Mouse (Mus musculus): ENCODE results near the gene Ror1.

The Ror1 gene

DNA sequence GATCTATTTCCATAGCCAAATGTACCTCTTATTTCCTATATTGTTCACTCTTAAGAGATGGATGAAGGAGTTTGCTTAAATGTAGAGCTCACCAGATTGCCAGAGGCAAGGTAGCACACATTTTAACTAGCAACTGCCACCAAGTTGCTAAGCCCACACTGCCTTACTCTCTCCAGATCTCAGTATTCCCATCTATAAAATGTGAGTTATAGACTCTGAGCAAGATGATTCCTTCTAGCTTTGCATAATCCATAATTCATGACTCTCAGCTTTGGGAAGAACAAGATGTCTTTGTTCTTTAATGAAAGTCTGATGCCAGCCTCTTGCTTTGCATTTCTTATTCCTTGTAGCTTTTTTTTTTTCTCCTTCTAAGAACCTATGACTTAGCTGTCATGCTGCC lies 64.6 kb downstream of the Ror1 start:
- in situ Hi-C loops (cut with MboI, MseI) = no loop called here

DNA sequence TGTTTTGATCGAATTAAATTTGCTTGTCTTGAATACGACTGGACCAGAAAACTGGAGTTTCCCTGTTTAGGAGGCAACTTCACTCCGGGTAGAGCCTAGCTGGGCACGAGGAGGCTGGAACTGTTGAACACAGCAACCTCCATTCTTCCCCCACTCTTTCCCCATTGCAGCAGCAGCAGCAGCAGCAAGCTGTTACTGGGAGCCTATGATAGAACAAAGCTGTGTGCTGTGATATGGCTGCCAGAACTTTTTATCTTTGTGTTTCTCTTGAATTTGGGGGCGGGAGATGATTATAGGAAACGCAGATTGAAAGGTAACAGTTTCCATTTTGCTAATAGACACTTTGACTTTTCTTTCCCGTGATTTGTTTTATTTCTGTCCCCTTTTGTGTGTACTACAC lies 70.2 kb downstream of the Ror1 start:
- in situ Hi-C loops (cut with MboI, MseI) = no loop called here

DNA sequence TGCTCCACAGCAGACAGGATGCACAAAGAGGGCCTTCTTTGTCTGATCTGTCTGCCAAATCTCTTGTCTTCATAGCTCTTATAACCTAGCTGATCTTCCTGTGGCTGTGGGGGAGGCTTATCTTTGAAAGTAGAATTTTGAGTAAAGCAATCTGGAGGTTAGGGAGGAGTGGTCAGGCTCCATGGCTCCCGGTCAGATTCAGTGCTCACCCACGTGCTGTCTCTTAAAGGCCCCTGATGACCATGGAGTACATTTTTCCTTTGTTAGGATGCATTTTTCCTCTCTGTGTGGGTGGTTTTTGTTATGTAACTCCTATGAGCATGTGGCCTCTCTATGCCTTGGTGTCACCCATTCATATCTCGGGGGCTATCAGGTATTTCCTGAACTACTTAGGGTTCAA lies 71.3 kb downstream of the Ror1 start:
- in situ Hi-C loops (cut with MboI, MseI) = no loop called here

DNA sequence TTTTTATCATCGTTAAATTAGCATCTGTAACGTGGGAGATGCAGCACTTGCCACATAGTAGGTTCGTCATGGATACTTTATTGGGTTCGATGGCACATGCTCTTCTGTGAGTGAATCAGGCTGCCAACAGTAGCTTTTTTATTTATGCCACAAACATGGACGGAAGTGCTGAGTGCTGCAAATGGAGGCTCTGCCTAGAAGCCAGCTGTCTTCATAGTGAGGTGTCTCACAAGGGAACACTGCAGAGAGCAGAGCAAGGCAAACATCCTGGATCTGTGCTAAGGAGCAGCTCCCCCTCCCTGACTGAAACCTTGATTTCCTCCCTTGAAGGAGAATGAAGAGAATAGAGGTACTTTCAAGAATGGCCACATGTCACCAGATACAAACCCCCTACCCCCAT lies 74.1 kb downstream of the Ror1 start:
- in situ Hi-C loops (cut with MboI, MseI) = no loop called here

DNA sequence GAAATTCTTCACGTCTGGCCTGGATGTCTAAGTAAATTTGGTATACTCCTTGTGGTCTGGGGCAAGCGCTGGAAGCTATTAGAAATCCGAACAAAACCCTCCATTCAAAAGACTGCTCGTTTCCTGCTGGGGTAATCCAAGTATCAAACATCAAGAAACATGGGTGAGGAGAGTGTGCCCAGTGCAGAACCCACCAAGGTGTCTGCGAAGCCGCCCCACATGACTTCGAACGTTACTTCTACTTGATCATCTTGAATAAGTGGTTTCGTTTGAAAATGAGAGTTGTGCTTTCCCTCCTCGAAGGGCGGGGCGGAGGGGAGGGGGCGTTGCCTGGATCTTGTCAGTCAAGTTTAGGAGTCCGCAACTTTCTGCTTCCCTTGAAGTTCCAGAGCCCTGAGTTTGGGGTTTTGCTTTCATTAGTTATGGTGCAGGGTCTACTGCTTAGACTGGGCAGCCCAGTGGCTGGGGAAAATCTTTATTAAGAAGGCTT lies 74.6 kb downstream of the Ror1 start:
- in situ Hi-C loops (cut with MboI, MseI) = no loop called here

DNA sequence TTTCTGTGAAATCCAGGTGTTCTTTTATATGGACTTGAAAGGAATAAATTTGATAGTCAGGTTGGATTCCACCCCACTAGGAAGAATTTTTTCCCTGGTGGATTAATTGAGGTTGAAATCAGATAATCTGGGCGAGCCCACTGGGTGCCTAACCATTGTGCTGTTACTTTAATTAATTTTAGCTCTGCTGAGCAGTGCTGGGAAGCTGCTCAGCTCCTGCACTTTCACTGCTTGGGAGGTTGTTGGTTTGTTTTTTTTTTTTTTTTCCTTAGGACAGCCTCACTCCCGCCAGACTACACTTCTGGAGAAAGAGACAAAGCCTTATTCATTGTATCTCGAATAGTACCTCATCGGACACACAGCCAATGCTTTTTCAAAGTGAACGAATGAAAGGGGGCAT lies 75.2 kb downstream of the Ror1 start:
- in situ Hi-C loops (cut with MboI, MseI) = no loop called here

DNA sequence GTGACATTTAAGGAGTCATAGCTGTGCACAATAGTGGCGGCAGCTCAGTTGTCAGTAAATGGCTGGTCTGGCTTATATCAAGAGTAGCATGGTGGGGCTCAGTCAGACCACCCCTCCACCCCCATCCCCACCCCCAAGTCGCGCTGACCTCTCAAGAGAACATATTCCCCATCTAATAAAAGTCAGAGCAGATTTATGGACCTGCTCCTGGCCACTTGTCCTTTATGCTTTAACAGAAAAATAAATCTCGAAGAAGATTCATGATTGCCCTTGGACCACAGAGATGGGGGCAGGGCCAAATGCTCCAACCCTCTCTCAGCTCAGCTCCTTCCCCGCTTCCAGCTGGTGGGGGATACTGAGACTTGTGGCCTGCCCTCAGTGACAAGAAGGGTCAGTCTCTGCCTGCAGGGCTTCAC lies 75.9 kb downstream of the Ror1 start:
- in situ Hi-C loops (cut with MboI, MseI) = no loop called here

DNA sequence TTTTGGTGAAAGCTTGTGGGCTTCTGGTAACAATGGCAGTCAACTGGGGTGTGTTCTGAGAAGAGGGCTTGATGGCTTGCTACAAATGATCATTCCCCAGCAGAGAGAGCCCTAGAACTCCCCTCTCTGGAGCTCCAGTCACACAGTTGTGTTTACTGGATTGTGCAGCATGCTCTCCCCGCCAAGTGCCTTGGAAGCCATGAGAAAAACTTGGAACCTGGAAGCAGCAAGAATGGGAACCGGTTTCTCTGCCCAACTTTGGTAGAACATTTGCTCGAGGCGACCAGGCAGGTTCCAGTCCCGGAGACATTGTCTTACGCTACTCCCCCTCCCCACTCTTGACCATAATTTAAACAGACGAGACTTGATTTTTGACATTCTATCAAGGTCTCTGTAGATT lies 80.0 kb downstream of the Ror1 start:
- in situ Hi-C loops (cut with MboI, MseI) = no loop called here

DNA sequence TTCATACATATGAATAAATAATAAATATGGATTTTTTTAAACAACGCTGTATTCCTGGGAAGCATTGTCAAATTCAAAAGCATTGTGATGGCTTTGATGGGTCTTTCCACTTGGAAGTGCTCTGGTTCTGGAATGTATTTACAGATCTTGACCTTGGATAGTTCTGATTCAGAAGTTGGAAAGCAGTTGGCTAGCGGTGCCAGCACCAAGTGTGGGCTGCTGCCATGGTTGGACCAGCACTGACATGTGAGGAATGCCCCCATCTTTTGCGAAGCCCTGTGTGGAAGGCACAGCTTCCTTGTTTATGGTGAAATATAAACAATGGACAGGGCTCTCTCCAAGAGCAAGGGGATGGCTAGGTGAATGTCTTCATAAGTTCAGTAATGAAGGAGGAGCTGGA lies 82.7 kb downstream of the Ror1 start:
- in situ Hi-C loops (cut with MboI, MseI) = no loop called here

DNA sequence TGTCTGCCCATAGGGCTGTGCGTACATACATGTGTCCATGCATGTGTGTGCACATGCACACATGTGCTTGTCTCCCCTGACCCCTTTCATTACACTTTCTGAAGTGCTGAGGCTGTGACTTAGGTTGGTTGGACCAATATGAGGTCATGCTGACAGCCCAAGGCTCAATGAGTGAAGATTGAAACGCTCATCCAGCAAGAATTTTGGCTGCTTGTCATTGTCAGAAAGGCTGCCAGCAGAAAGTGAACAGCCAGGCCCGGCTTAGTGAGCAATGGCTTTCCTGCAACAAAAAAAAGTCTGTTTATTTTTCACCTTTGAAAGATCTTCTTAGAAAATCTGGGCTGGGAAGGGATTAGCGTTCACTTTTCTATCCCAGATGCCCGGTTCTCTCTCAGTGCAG lies 86.1 kb downstream of the Ror1 start:
- in situ Hi-C loops (cut with MboI, MseI) = no loop called here

DNA sequence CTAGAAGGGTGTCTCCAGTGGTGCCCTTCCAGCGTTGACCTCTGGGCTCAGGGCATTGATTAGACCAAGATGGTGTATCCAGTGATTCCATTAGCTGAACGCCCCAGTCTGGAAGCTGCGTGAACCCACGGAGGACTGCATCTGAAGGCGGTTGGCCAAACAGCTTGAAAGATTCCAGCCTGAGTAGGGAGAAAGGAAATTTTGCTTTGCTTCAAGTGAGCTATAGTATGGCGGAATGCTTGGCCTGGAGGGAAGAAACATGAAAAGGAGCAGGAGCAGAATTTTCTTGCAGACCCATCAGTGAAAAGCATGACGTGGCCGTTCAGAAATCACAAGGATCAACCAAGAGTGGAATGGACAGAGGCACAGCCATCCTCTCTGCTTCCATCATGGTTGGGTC lies 91.2 kb downstream of the Ror1 start:
- in situ Hi-C loops (cut with MboI, MseI) = no loop called here

DNA sequence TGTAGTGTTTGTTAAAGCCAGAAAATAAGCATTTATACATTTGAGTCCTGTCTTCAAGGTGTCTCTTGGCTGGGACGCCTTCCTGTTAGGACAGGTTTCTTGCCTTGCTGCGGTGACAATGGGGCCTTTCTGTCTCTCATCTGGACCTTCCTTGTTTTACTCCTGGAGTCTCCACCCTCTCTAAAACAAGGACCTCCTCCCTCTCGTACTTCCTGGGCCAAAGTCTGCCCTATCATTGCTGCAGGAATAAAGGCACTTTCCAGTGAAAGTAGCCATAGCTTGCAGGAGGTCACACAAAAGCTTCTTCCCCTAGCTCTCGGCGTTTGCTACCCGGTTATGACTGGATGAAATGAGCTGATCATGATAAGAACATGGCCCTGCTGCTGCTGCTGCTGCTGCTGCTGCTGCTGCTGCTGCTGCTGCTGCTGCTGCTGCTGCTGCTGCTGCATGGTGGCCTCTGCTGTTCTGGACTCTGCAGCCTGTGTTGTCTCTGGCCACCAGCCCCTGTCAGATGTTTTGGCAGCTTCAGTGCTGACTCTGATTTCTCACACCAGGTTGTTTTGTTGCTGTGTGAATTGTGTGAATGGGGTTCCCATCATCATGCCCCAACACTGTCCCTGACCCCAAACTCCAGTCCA lies 92.1 kb downstream of the Ror1 start:
- in situ Hi-C loops (cut with MboI, MseI) = no loop called here

DNA sequence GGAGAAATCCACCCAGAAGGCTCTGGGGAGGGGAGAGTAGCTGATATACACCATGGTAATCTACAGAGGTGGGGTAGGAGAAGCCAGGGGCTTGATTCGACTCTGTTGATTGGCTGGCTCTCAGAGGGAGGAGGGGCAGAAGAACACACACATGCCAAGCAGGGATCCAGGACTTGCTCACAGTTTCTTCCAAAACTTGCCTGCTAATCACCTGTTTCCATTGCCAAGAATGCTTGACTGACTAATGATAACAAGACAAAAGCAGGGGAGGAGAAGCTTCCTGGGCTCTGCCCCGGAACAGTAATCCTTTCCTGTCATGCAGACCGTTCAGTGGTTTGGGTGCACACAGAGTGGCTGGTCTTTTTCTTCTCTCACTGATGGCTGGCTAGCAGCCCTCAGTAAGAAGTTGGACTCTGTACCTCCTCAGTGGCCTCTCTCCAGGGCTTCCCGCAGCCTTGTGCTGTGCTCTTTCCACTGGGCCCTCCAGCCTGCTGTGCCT lies 92.7 kb downstream of the Ror1 start:
- in situ Hi-C loops (cut with MboI, MseI) = no loop called here

DNA sequence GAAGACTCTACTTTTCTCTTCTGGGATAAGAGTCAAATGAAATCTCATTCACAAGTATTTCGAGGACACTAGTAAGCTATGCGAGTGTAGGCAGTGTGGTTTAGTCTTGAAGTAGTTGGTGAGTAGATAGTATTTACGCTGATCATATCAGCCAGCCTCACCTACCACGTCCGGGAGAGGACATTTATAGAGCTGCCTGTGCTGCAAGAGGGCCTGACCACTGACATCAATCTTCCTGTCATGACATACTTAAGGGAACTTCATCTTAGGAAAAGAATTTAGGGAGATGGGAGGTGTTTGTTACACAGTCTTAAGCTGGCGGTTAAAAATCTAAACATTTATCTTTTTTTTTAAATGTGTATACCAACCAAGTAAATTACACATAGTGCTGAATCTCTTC lies 95.9 kb downstream of the Ror1 start:
- in situ Hi-C loops (cut with MboI, MseI) = no loop called here

DNA sequence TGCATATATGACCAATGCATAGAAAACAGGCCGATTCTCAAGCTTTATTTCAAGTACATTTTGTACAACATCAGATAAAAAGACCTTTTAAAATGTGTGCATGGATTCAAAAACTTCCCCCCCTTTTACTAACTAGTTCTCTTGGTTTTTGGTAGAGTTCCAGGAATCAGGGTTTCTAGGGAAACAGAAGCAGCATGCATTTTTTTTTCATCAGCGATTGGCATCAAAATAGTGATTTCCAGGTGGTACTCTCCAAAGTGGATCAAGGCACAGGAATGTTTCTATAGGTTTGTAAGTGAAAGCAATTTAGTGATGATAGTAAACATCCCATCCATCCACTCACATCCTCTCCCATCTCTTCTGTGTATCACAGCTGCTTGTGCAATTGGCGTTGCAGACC lies 98.5 kb downstream of the Ror1 start:
- in situ Hi-C loops (cut with MboI, MseI) = no loop called here

DNA sequence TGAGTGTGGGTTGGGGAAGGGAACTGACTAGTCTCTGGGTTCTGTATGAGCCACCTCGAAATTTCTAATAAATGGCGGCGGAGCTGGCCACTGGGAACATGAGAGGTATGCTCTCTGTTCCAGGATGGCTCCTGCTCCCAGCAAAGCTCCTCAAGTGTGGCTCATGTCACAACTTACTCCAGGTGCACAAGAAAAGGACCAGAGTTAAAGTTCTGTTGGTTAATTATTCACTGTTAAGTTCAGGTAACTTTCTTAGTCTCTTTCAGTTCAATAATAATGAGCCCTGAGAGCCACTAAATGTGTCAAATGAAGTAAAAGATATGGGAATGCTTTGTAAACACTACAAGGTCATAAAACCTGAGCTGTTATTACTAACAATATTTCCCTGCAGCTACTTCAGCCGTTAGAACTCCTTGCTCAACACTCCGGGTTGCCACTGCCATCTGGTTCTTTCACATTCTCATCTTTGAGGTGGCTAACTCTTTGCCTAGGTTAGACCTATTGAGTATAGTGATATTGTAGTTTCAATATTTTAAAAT lies 100.7 kb downstream of the Ror1 start:
- in situ Hi-C loops (cut with MboI, MseI) = no loop called here

DNA sequence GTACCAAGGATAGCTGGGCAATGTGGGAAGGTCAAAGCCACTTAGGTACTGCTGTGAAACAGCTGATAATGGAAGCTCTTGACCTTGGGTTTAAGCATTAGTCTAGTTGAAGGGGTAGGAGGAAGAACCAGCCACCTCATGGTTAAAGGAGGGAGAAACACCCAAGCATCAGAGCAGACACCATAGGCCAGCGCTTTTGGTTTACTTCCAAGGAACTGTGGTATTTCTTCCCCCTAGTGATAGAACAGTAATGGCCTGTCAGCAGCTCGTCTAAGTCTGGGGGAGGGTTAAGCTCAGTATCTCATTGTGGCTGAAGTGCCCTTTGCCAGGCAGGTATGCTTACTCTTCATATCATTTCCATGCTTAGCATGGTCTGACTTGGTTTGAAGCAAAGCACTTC lies 102.7 kb downstream of the Ror1 start:
- in situ Hi-C loops (cut with MboI, MseI) = no loop called here

DNA sequence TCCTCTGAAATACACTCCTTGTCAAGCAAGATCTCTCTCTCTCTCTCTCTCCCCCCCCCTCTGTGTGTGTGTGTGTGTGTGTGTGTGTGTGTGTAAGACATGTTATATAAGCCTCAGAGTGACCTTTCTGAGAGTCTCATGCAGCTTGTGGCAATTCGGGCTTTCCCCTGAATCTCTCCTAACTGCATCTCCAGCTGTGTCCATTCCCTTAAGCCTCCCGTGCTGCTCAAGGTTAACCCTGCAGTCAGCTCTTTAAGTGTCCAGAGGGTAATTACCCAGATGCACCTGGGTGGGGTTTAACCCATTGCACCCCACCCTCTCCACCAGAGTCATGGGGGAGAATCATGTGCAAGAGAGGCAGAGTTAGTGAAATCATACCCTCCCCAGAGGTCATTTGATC lies 105.7 kb downstream of the Ror1 start:
- in situ Hi-C loops (cut with MboI, MseI) = no loop called here

DNA sequence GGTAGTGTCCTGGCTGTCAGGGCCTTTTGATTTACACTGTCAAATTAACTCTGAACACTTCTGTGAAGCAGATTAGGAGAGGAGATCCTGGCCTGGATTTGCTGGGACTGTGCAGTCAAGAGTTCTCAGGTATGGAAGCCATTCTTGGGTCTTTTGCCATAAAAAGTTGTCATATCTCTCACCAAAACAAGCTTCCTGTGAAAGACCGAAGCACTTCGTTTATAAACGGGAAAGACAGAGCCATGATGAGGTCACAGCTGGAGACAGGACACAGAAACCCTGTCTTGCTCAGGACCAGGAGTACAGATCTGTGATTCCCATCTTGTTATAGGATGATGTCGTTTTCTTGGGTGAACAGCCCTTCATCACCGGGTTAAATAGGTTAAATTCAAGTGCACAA lies 107.5 kb downstream of the Ror1 start:
- in situ Hi-C loops (cut with MboI, MseI) = no loop called here

DNA sequence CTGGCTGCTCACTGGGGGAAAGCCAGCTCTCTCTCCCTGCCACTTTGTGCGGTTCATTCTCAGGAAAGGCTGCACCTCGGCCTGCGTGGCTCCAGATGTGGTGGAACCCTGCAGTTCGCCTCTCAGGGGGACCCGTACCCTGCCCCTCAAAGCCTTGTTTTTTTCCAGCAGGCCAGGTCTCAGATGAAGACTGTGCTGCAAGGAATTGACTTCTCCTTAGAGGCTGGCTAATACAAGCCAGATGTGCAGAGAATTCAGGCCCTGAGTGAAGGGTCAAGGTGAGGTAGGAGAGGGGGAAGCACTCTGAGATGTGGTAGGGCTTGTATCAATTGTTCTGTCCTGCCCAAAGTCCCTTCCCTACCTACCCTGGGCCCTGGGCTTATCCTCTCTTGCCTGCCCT lies 108.1 kb downstream of the Ror1 start:
- in situ Hi-C loops (cut with MboI, MseI) = no loop called here

DNA sequence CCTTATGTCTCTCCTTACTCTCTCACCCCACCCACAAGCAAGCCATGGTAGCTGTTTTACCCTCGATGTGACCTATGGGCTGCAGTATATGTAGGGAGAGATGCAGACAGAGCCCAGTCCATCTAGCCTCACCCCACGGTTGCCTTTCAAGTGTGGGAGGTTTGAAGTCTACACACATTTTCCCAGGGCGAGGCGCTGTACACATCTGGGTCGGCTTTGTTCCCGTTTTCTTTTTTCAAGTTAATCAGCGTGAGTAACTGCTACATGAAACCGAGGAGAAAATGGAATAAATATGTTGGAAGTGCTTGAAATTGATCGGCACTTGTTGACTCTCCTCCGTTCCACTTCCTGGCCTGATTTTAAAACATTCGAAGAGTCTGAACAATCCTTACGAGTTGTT lies 108.8 kb downstream of the Ror1 start:
- in situ Hi-C loops (cut with MboI, MseI) = no loop called here

DNA sequence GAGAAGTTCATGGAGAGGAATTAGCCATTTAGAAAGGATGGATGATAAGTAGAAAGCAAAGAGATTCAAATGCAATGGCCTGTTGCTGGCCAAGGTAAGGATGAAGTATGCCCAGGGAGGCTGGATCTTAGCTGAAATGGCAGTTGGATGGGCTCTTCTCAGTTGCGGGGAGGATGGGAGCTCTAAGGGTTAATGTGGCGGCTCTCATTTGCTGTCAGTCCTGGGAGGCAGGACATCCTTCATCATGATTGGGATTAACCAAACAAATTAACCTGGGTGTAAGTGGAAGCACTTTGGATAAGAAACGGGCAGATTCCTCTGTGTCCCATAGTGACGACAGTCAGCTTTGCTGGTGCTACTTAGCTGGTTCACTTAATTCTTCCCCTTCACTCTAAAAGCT lies 112.5 kb downstream of the Ror1 start:
- in situ Hi-C loops (cut with MboI, MseI) = no loop called here

DNA sequence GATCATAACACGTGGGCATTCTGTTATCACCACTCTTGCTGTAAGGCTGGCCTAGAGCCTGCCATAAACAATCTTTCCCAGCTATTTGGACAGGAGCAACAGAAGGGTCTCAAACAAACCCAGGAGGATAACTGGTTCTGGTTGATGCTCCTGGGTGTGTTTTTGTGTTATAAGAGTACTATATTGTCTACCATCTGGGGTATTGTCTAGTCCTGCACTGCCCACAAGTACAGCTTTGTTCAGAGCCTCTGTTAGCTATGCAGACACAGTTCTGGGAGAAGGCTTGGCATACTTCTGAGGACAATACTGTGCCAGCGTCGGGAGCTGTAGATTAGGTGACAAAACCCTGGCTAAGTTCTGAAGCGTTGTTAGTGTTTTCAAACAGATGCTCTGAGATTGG lies 113.5 kb downstream of the Ror1 start:
- in situ Hi-C loops (cut with MboI, MseI) = no loop called here

DNA sequence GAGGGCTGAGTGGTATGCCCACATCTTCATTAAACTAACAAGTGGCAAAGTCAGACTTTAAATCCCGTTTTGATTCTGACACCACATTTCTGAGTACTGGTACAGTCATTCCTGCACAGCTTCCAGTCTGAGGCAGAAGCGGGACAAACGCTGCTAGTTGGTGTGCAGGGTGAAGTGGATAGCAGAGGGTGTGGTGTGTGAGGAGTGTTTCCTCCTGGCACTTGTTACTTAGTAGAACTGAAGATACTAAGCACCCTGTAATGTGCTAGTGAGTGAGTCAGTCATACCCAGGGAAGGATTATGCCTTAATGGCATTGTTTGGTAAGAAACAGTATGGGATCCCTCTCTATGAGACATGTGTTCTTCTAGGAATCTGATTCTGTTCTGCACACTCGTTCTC lies 115.7 kb downstream of the Ror1 start:
- in situ Hi-C loops (cut with MboI, MseI) = no loop called here

Data from T-helper 2 cell (primary cell).